Comparison of ENCODE assay signal across 8 mouse cellular contexts in the genomic region with DNA sequence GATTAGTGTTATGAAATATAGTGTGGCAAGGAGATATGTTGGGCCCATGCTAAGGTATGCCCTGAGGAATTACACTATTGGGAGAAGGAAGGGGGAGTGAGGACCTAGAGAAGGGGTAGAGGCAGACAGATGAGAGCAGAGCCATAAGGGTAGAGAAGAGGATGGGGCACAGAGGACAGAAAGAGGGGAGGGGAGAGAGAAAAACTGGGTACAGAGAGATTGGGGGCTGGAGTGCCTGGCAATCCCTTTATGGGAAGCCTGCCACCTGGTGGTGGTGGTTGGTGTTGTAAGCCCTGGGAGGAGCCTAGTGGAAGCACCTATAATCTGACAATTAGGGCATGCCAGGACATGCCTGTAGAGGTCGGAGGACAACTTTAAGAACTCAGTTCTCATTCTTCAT. TPM values are rescaled to one million over a fixed set of nuclear protein-coding genes. Genes with fewer than 3 reads are reported as not detected.
DNase-seq lines count a peak whose midpoint lies in the region; ATAC-seq and TF ChIP-seq lines count a peak whose summit lies in the region.

No protein-coding gene starts in this region.

- H3K27ac ChIP-seq in heart, adult 2 months: no peak overlapping the region
- H3K27ac ChIP-seq in heart, embryonic 12.5 days (ENCODE audit: poor library complexity, severe bottlenecking): no peak overlapping the region

- peaks cover 3% of the 10 kb centered on the region; the same call in 1 of the 2 replicates for H3K36me3 ChIP-seq in heart, adult 2 months (ENCODE audit: control insufficient read depth, insufficient read depth, low read length)
- H3K36me3 ChIP-seq in heart, embryonic 12.5 days: peaks cover 27% of the 10 kb centered on the region

- H3K4me3 ChIP-seq in heart, adult 2 months: no peak overlapping the region
- H3K4me3 ChIP-seq in heart, embryonic 12.5 days: no peak overlapping the region

- TF ChIP-seq EP300 in heart, adult 2 months (IDR thresholded peaks at IDR 0.05; ENCODE audit: insufficient read depth, low read depth, low read length): no peak

- ATAC-seq in heart, embryonic 12.5 days (ENCODE audit: insufficient number of reproducible peaks, low FRiP score): no peak

- no peak for TF ChIP-seq POLR2A in heart, adult 2 months (IDR thresholded peaks at IDR 0.05; ENCODE audit: insufficient read depth, low read depth, low read length)

- intact Hi-C loops in heart, adult 2 months (cut with DNase I): loop anchor here (1.0 to 2.0 kb wide), 3 partner anchors 36 to 575 kb away; no protein-coding TSS in a partner anchor

- peak; percentile 97 for TF ChIP-seq CTCF in heart, adult 2 months (IDR thresholded peaks at IDR 0.05)

- 6% methylated on average over 1 of the region's 1 CpGs for WGBS in heart, adult 2 months
- 21% methylated on average over 1 of the region's 1 CpGs for WGBS in heart, embryonic 12.5 days

- no peaks in the 10 kb centered on the region for H3K27me3 ChIP-seq in heart, adult 2 months (ENCODE audit: control insufficient read depth, insufficient read depth, low read length)
- H3K27me3 ChIP-seq in heart, embryonic 12.5 days (replicated peaks): no peaks in the 10 kb centered on the region

- H3K9me3 ChIP-seq in heart, embryonic 12.5 days (replicated peaks): no peaks in the 10 kb centered on the region

- H3K4me1 ChIP-seq in heart, adult 2 months (ENCODE audit: control insufficient read depth, insufficient read depth, low read length): no peaks in the 10 kb centered on the region
- no peaks in the 10 kb centered on the region for H3K4me1 ChIP-seq in heart, embryonic 12.5 days (replicated peaks)

- no peaks in the 10 kb centered on the region for H3K79me2 ChIP-seq in heart, adult 2 months (replicated peaks; ENCODE audit: control insufficient read depth, insufficient read depth, low read length)

- H3K4me2 ChIP-seq in heart, embryonic 12.5 days: no peak overlapping the region

- no peak overlapping the region for H3K9ac ChIP-seq in heart, adult 2 months (ENCODE audit: low read depth, low read length)
- H3K9ac ChIP-seq in heart, embryonic 12.5 days: no peak overlapping the region

- peak; percentile 72 to 90 for DNase-seq in heart, adult 2 months
- peak; percentile 52 for DNase-seq in embryo, embryonic 11.5 days (ENCODE audit: low read depth, low spot score)
- DNase-seq in gastrocnemius, postnatal 4 days (ENCODE audit: low spot score in 2 of 2): peak; percentile 59 to 72
- DNase-seq in kidney, adult 9 months: peak; percentile 84
- DNase-seq in liver: peak; percentile 83
- peak; percentile 33 to 61 for DNase-seq in monocyte, adult 2 months (ENCODE audit: low read depth in 1 of 2, low spot score in 2 of 2)
- peak; percentile 78 to 90 for DNase-seq in spleen, postnatal 10 days (ENCODE audit: low spot score in 2 of 2)

RNA-seq across cellular contexts. Expression of a gene that starts 39.4 kb away (rescaled TPM):
- total RNA-seq in heart, adult 2 months (2021): 10 to 100 TPM; 14.8 to 15.4 TPM
- polyA plus RNA-seq in heart, adult 2 months (2012; rRNA removed): 3.7 and 6.1 TPM in 2 replicates
- polyA plus RNA-seq in heart, embryonic 12.5 days (2016; fragmentation: Nextera tagmentation; extraction: Ambion mirVana): 7.8 and 8.9 TPM in 2 replicates
- total RNA-seq in gastrocnemius, postnatal 4 days (2021): 10 to 100 TPM; 17.4 to 18.5 TPM

RNA-seq across cellular contexts. Expression of a gene that starts 47.0 kb away (rescaled TPM):
- total RNA-seq in heart, adult 2 months (2021): 1 to 10 TPM; 8.2 to 9.6 TPM
- polyA plus RNA-seq in heart, adult 2 months (2012; rRNA removed): 2.1 and 4.3 TPM in 2 replicates
- 5.0 and 5.7 TPM in 2 replicates for polyA plus RNA-seq in heart, embryonic 12.5 days (2016; fragmentation: Nextera tagmentation; extraction: Ambion mirVana)
- 10 to 100 TPM in 1 of 2 experiments, 1 to 10 TPM in 1; 8.0 to 10.3 TPM for total RNA-seq in gastrocnemius, postnatal 4 days (2021)
